Mouse (Mus musculus) cerebellum, adult 9-10 months (tissue): Measurements from ENCODE around the gene B830017H08Rik.

Experiments
- DNase-seq: peaks from one replicate; pipeline ENCODE4 v3.0.0; 2022

B830017H08Rik gene

GRCm38 (mm10) chr16:17832821-17833220 lies at the start of gene B830017H08Rik:
Gene B830017H08Rik (plus strand): TSS chr16:17833121.
- DNase-seq = no peak

- peak; percentile 35 for DNase-seq
These were observed 47.6 kb upstream of the B830017H08Rik start for GRCm38 (mm10) chr16:17785337-17785736.

GRCm38 (mm10) chr16:17792728-17793127 lies 40.2 kb upstream of the B830017H08Rik start:
- no peak for DNase-seq

- DNase-seq = no peak
These were observed 38.9 kb upstream of the B830017H08Rik start for GRCm38 (mm10) chr16:17794047-17794446.

- no peak for DNase-seq
These were observed 37.3 kb upstream of the B830017H08Rik start for GRCm38 (mm10) chr16:17795643-17796042.

- no peak for DNase-seq
These were observed 36.4 kb upstream of the B830017H08Rik start for GRCm38 (mm10) chr16:17796519-17796918.

GRCm38 (mm10) chr16:17796971-17797811 lies 35.7 kb upstream of the B830017H08Rik start, which contains the start of gene Scarf2:
Gene Scarf2 (plus strand): TSS chr16:17797282.
- DNase-seq = no peak

- no peak for DNase-seq
These were observed 35.1 kb upstream of the B830017H08Rik start for GRCm38 (mm10) chr16:17797812-17798311.

GRCm38 (mm10) chr16:17798321-17799180 lies 34.4 kb upstream of the B830017H08Rik start:
- DNase-seq = no peak

- DNase-seq = no peak
These were observed 33.3 kb upstream of the B830017H08Rik start for GRCm38 (mm10) chr16:17799584-17799983.

GRCm38 (mm10) chr16:17801777-17802455 lies 31.0 kb upstream of the B830017H08Rik start:
- DNase-seq = no peak

GRCm38 (mm10) chr16:17802456-17802838 lies 30.5 kb upstream of the B830017H08Rik start:
- no peak for DNase-seq

- DNase-seq = peak; percentile 35
These were observed 29.9 kb upstream of the B830017H08Rik start for GRCm38 (mm10) chr16:17802839-17803674.

GRCm38 (mm10) chr16:17803675-17804448 lies 29.1 kb upstream of the B830017H08Rik start:
- DNase-seq = no peak

GRCm38 (mm10) chr16:17804449-17804912 lies 28.4 kb upstream of the B830017H08Rik start:
- DNase-seq = no peak

GRCm38 (mm10) chr16:17804982-17805381 lies 27.9 kb upstream of the B830017H08Rik start:
- DNase-seq = no peak

GRCm38 (mm10) chr16:17806581-17807191 lies 26.2 kb upstream of the B830017H08Rik start:
- peak; percentile 34 for DNase-seq

- DNase-seq = peak; percentile 85
These were observed 25.5 kb upstream of the B830017H08Rik start for GRCm38 (mm10) chr16:17807192-17808009.

- DNase-seq = peak; percentile 25
These were observed 23.8 kb upstream of the B830017H08Rik start for GRCm38 (mm10) chr16:17809125-17809524.
